In genomic region chr2:117312441-117312895, GRCm38 (mm10) we compare ENCODE assay signal across 10 mouse cellular contexts. TPM values are rescaled to one million over a fixed set of nuclear protein-coding genes. Genes with fewer than 3 reads are reported as not detected.
DNase-seq lines count a peak whose midpoint lies in the region; ATAC-seq lines count a peak whose summit lies in the region.
"Had no signal": no experiment of that assay in that cellular context is flagged by ENCODE, and none has a peak within 500 bp of the region (broad histone marks: within the 10 kb centered on the region; RNA-seq: fewer than 3 reads in every experiment).

No protein-coding gene starts in this region.

- H3K4me1 ChIP-seq in embryonic facial prominence, embryonic 13.5 days, result 0 out of 2 replicates have a peak, but pooled peaks cover 4% of the 10 kb centered on the region
- H3K4me1 ChIP-seq in limb, embryonic 15.5 days, result no peaks in the 10 kb centered on the region
- H3K4me1 ChIP-seq: heart, embryonic 15.5 days; megakaryocyte, embryonic 14.5 days had no signal

- 60% methylated on average over 7 of the region's 7 CpGs for WGBS in embryonic facial prominence, embryonic 13.5 days
- WGBS in limb, embryonic 15.5 days, result 57% methylated on average over 7 of the region's 7 CpGs

- H3K36me3 ChIP-seq in embryonic facial prominence, embryonic 13.5 days, result no peaks in the 10 kb centered on the region
- H3K36me3 ChIP-seq in limb, embryonic 15.5 days, result no peaks in the 10 kb centered on the region
- H3K36me3 ChIP-seq: heart, embryonic 15.5 days had no signal

- peaks cover 8% of the 10 kb centered on the region; the same call in 1 of the 2 replicates for H3K9me3 ChIP-seq in embryonic facial prominence, embryonic 13.5 days
- H3K9me3 ChIP-seq in limb, embryonic 15.5 days, result no peaks in the 10 kb centered on the region
- H3K9me3 ChIP-seq: heart, embryonic 15.5 days had no signal

- H3K27ac ChIP-seq in embryonic facial prominence, embryonic 13.5 days, result 0 out of 2 replicates have a peak overlapping the region, but pooled peaks have one; percentile 39
- H3K27ac ChIP-seq in limb, embryonic 15.5 days, result peak overlapping the region; percentile 3; the same call in 1 of the 2 replicates
- H3K27ac ChIP-seq: heart, embryonic 15.5 days had no signal

- DNase-seq in layer of hippocampus, adult 11-12 months (ENCODE audit: low spot score), result peak; percentile 16
- DNase-seq in layer of hippocampus, adult 9-10 months (ENCODE audit: low spot score), result no peak
- peak; percentile 28 to 33 for DNase-seq in B cell, adult 2 months
- DNase-seq in frontal cortex, postnatal 10 days (ENCODE audit: low spot score in 2 of 2), result no peak
- DNase-seq in adrenal gland, adult 8-10 months, result no peak
- DNase-seq in liver, result no peak

- ATAC-seq in embryonic facial prominence, embryonic 13.5 days (ENCODE audit: insufficient number of reproducible peaks, insufficient read depth, low FRiP score, low TSS enrichment, low read depth), result no peak
- no peak for ATAC-seq in limb, embryonic 15.5 days (ENCODE audit: insufficient number of reproducible peaks, low FRiP score, low TSS enrichment, low read depth)

- H3K27me3 ChIP-seq in embryonic facial prominence, embryonic 13.5 days, result no peaks in the 10 kb centered on the region
- no peaks in the 10 kb centered on the region for H3K27me3 ChIP-seq in limb, embryonic 15.5 days
- H3K27me3 ChIP-seq: heart, embryonic 15.5 days had no signal

- H3K4me2 ChIP-seq in embryonic facial prominence, embryonic 13.5 days, result 0 out of 2 replicates have a peak overlapping the region, but pooled peaks have one; percentile 10
- H3K4me2 ChIP-seq in limb, embryonic 15.5 days, result no peak overlapping the region
- H3K4me2 ChIP-seq: heart, embryonic 15.5 days had no signal

- H3K9ac ChIP-seq in embryonic facial prominence, embryonic 13.5 days, result no peak overlapping the region
- no peak overlapping the region for H3K9ac ChIP-seq in limb, embryonic 15.5 days
- H3K9ac ChIP-seq: heart, embryonic 15.5 days had no signal

- H3K4me3 ChIP-seq in embryonic facial prominence, embryonic 13.5 days, result no peak overlapping the region
- no peak overlapping the region for H3K4me3 ChIP-seq in limb, embryonic 15.5 days
- H3K4me3 ChIP-seq: heart, embryonic 15.5 days; megakaryocyte, embryonic 14.5 days had no signal

RNA-seq across cellular contexts. Expression of gene Rasgrp1, which starts 30.3 kb away (rescaled TPM):
- polyA plus RNA-seq in embryonic facial prominence, embryonic 13.5 days (2015; fragmentation: Nextera tagmentation; extraction: Ambion mirVana), result 1.1 and 1.2 TPM in 2 replicates
- 1.2 and 1.3 TPM in 2 replicates for polyA plus RNA-seq in limb, embryonic 15.5 days (2015; fragmentation: Nextera tagmentation; extraction: Ambion mirVana)
- 1 to 10 TPM in 2 of 4 experiments, under 1 TPM in 2; 0.67 to 2.0 (median 0.90) TPM for total RNA-seq in adrenal gland, adult 8-10 months (2022)

Comparison
In these comparisons a context has a peak if more than half of its experiments do, and no peak if none do; other contexts are left out.
1. DNase-seq: peak in layer of hippocampus, adult 11-12 months (single experiment) and B cell, adult 2 months (2 of 2); none in layer of hippocampus, adult 9-10 months (single experiment), frontal cortex, postnatal 10 days (0 of 2), adrenal gland, adult 8-10 months (single experiment) and liver (single experiment).